Mouse (Mus musculus): ENCODE results near the gene Exosc1.

DNA sequence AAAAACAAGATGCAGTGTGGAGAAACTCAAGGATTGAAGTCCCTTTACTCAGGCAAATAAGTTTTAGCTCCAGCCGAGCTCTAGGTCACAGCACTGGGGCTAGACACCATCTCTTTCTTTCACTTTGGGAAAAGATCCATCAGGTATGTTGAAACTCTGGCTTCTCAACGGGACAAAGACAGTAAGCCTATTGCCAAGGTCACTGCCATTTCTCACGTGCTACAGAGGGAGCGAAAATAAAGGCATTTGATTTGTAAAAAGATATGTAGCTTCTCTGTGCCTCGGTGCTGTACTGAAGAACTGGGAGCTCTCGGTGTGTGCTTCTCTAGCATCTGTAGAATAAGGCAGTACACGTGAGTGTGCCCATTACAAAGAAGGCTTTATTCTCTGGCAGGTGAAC is 10.6 kb upstream of the Exosc1 start:
- TF ChIP-seq POLR2A (IDR thresholded peaks at IDR 0.05; ENCODE audit: control insufficient read depth, low read depth, low read length), result no peak
- TF ChIP-seq CTCF (IDR thresholded peaks at IDR 0.05; ENCODE audit: control insufficient read depth, insufficient read depth, insufficient replicate concordance, low read depth, low read length), result no peak
